8 mouse cellular contexts compared by ENCODE assay signal in genomic region chr19:5815928-5816327, GRCm38 (mm10). TPM values are rescaled to one million over a fixed set of nuclear protein-coding genes. Genes with fewer than 3 reads are reported as not detected.
DNase-seq lines count a peak whose midpoint lies in the region.
"Had no signal": no experiment of that assay in that cellular context is flagged by ENCODE, and none has a peak within 500 bp of the region (broad histone marks: within the 10 kb centered on the region; RNA-seq: fewer than 3 reads in every experiment).

No protein-coding gene starts in this region.

- no peaks in the 10 kb centered on the region for H3K36me3 ChIP-seq in embryonic facial prominence, embryonic 10.5 days (replicated peaks)

- WGBS in embryonic facial prominence, embryonic 10.5 days: 75% methylated on average over 4 of the region's 4 CpGs

- H3K27me3 ChIP-seq in embryonic facial prominence, embryonic 10.5 days (replicated peaks; ENCODE audit: low read depth, poor library complexity, severe bottlenecking): no peaks in the 10 kb centered on the region

- H3K27ac ChIP-seq in embryonic facial prominence, embryonic 10.5 days (replicated peaks): 0 out of 2 replicates have a peak overlapping the region, but pooled peaks have one; percentile 41

- H3K4me1 ChIP-seq in embryonic facial prominence, embryonic 10.5 days: peaks cover 57% of the 10 kb centered on the region

- H3K4me3 ChIP-seq in embryonic facial prominence, embryonic 10.5 days: no peak overlapping the region

- no peaks in the 10 kb centered on the region for H3K9me3 ChIP-seq in embryonic facial prominence, embryonic 10.5 days

- DNase-seq in thymus, postnatal 0 days (ENCODE audit: low spot score): peak; percentile 56
- DNase-seq in thymus, adult 18-20 months: no peak
- DNase-seq in embryonic facial prominence, embryonic 10.5 days (ENCODE audit: low spot score): no peak
- DNase-seq in kidney, postnatal 36 days: peak; percentile 78 to 91
- DNase-seq in yolk sac, embryonic 10.5 days (ENCODE audit: low spot score): peak; percentile 79
- no peak for DNase-seq in left cerebral cortex, postnatal 25 days (ENCODE audit: low spot score in 2 of 2)
- no peak for DNase-seq in spleen, postnatal 4 days (ENCODE audit: low spot score in 2 of 2)
- DNase-seq: lung, adult 2 months had no signal

- intact Hi-C loops in left cerebral cortex, postnatal 25 days (cut with DNase I): no loop called here

RNA-seq across cellular contexts. Expression of gene Scyl1, which starts 44.7 kb away (rescaled TPM):
- 38.0 and 40.9 TPM in 2 replicates for polyA plus RNA-seq in thymus, postnatal 0 days (2015; fragmentation: Nextera tagmentation; extraction: Ambion mirVana)
- 72.0 and 74.9 TPM in 2 replicates for polyA plus RNA-seq in embryonic facial prominence, embryonic 10.5 days (2016; fragmentation: Nextera tagmentation; extraction: Ambion mirVana)
- 10 to 100 TPM; 82.0 to 86.8 TPM for total RNA-seq in left cerebral cortex, postnatal 25 days (2021)

RNA-seq across cellular contexts. Expression of gene Frmd8, which starts 59.1 kb away (rescaled TPM):
- polyA plus RNA-seq in thymus, postnatal 0 days (2015; fragmentation: Nextera tagmentation; extraction: Ambion mirVana): 72.4 and 75.2 TPM in 2 replicates
- polyA plus RNA-seq in embryonic facial prominence, embryonic 10.5 days (2016; fragmentation: Nextera tagmentation; extraction: Ambion mirVana): 44.6 and 45.4 TPM in 2 replicates
- total RNA-seq in left cerebral cortex, postnatal 25 days (2021): 10 to 100 TPM in 1 of 2 experiments, 1 to 10 TPM in 1; 9.5 to 14.6 TPM

Comparison
In these comparisons a context has a peak if more than half of its experiments do, and no peak if none do; other contexts are left out.
1. DNase-seq: peak in thymus, postnatal 0 days (single experiment), kidney, postnatal 36 days (2 of 2) and yolk sac, embryonic 10.5 days (single experiment); none in thymus, adult 18-20 months (0 of 2), embryonic facial prominence, embryonic 10.5 days (single experiment), left cerebral cortex, postnatal 25 days (0 of 2) and spleen, postnatal 4 days (0 of 2).